Mouse (Mus musculus): ENCODE data around the gene Socs3.

Socs3 gene

GRCm38 (mm10) chr11:117972656-117973558 is 3.1 kb upstream of the Socs3 start:
- no peak for DNase-seq (ENCODE audit: low spot score in 2 of 2)

- no peak for DNase-seq (ENCODE audit: low spot score in 2 of 2)
Observed at GRCm38 (mm10) chr11:117971646-117972242, 1.9 kb upstream of the Socs3 start.

- DNase-seq (ENCODE audit: low spot score in 2 of 2) = no peak
Observed at GRCm38 (mm10) chr11:117971100-117971499, 1.3 kb upstream of the Socs3 start.

- peak; percentile 83 to 89 for DNase-seq (ENCODE audit: low spot score in 2 of 2)
Observed at GRCm38 (mm10) chr11:117969100-117969944, 525 bp downstream of the Socs3 start.

GRCm38 (mm10) chr11:117968716-117969099 is 1.1 kb downstream of the Socs3 start:
- no peak for DNase-seq (ENCODE audit: low spot score in 2 of 2)

GRCm38 (mm10) chr11:117968016-117968671 is 1.7 kb downstream of the Socs3 start:
- DNase-seq (ENCODE audit: low spot score in 2 of 2) = no peak

GRCm38 (mm10) chr11:117967249-117968015 is 2.4 kb downstream of the Socs3 start:
- peak in 1 of 2 experiments; percentile 32 for DNase-seq (ENCODE audit: low spot score in 2 of 2)

GRCm38 (mm10) chr11:117966506-117967100 is 3.2 kb downstream of the Socs3 start:
- DNase-seq (ENCODE audit: low spot score in 2 of 2) = no peak

- DNase-seq (ENCODE audit: low spot score in 2 of 2) = no peak
Observed at GRCm38 (mm10) chr11:117965561-117965981, 4.3 kb downstream of the Socs3 start.

- DNase-seq (ENCODE audit: low spot score in 2 of 2) = no peak
Observed at GRCm38 (mm10) chr11:117965052-117965451, 4.8 kb downstream of the Socs3 start.

- DNase-seq (ENCODE audit: low spot score in 2 of 2) = no peak
Observed at GRCm38 (mm10) chr11:117964294-117964693, 5.6 kb downstream of the Socs3 start.

- DNase-seq (ENCODE audit: low spot score in 2 of 2) = no peak
Observed at GRCm38 (mm10) chr11:117963872-117964271, 6.0 kb downstream of the Socs3 start.

- DNase-seq (ENCODE audit: low spot score in 2 of 2) = peak; percentile 92
Observed at GRCm38 (mm10) chr11:117963091-117963793, 6.6 kb downstream of the Socs3 start.

- peak in 1 of 2 experiments; percentile 38 for DNase-seq (ENCODE audit: low spot score in 2 of 2)
Observed at GRCm38 (mm10) chr11:117962228-117963067, 7.4 kb downstream of the Socs3 start.

- no peak for DNase-seq (ENCODE audit: low spot score in 2 of 2)
Observed at GRCm38 (mm10) chr11:117960601-117961000, 9.2 kb downstream of the Socs3 start.

- DNase-seq (ENCODE audit: low spot score in 2 of 2) = peak; percentile 66 to 72
Observed at GRCm38 (mm10) chr11:117959741-117960381, 10.0 kb downstream of the Socs3 start.

- no peak for DNase-seq (ENCODE audit: low spot score in 2 of 2)
Observed at GRCm38 (mm10) chr11:117959166-117959565, 10.7 kb downstream of the Socs3 start.

GRCm38 (mm10) chr11:117958197-117958596 is 11.7 kb downstream of the Socs3 start:
- no peak for DNase-seq (ENCODE audit: low spot score in 2 of 2)
